In the genomic region with DNA sequence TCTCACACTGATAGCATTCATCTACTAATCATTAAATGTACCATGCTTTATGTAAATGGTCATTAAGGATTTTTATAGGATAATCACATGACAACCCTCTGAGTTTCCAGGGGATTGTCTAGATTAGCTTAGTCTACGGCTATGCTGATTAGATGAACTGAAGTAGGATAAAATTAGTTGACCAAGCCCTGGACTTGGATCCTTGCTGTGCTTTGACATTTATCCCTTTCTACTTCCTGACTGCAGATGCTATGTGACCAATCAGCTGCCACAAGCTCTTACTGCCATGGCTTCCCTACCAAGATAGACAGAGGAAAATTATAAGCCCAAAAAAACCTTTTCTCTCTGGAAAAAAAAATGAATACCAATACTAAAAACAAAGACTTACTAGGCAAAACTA, we compare ENCODE assay signal across 33 mouse cellular contexts.
"Had no signal": no experiment of that assay in that cellular context is flagged by ENCODE, and none has a peak within 500 bp of the region (broad histone marks: within the 10 kb centered on the region; RNA-seq: fewer than 3 reads in every experiment).

No protein-coding gene starts in this region.

- ATAC-seq: hindbrain, embryonic 16.5 days; hindbrain, postnatal 0 days; inflammation-experienced regulatory T-cells, adult 6 months had no signal

- H3K4me3 ChIP-seq: heart, embryonic 10.5 days; heart, embryonic 12.5 days; heart, embryonic 13.5 days; heart, embryonic 15.5 days; hindbrain, embryonic 10.5 days; hindbrain, embryonic 12.5 days; hindbrain, embryonic 13.5 days; hindbrain, embryonic 15.5 days; kidney, embryonic 15.5 days; layer of hippocampus, adult 2 months; left cerebral cortex, adult 2 months had no signal

- H3K4me1 ChIP-seq: heart, embryonic 10.5 days; heart, embryonic 12.5 days; heart, embryonic 13.5 days; heart, embryonic 15.5 days; hindbrain, embryonic 10.5 days; hindbrain, embryonic 12.5 days; hindbrain, embryonic 13.5 days; hindbrain, embryonic 15.5 days; kidney, embryonic 15.5 days had no signal

- DNase-seq: heart, postnatal 10 days; heart, postnatal 14 days; heart, postnatal 36 days; heart, postnatal 4 days; kidney, adult 11 months; kidney, adult 18-20 months; kidney, adult 2 months; kidney, adult 8-10 months; kidney, adult 9 months; kidney, postnatal 10 days; kidney, postnatal 14 days; kidney, postnatal 25 days; kidney, postnatal 36 days; kidney, postnatal 4 days; layer of hippocampus, adult 9-11 months; layer of hippocampus, postnatal 36 days had no signal

- H3K4me2 ChIP-seq: heart, embryonic 11.5 days; heart, embryonic 12.5 days; heart, embryonic 13.5 days; heart, embryonic 15.5 days; hindbrain, embryonic 12.5 days; hindbrain, embryonic 13.5 days; hindbrain, embryonic 14.5 days; hindbrain, embryonic 15.5 days; kidney, embryonic 15.5 days had no signal

- H3K27me3 ChIP-seq: heart, embryonic 12.5 days; heart, embryonic 13.5 days; heart, embryonic 15.5 days had no signal

- H3K36me3 ChIP-seq: heart, embryonic 10.5 days; heart, embryonic 12.5 days; heart, embryonic 13.5 days; heart, embryonic 15.5 days; hindbrain, embryonic 10.5 days; hindbrain, embryonic 12.5 days; hindbrain, embryonic 13.5 days; hindbrain, embryonic 15.5 days; kidney, embryonic 15.5 days had no signal

- H3K9me3 ChIP-seq: heart, embryonic 10.5 days; heart, embryonic 12.5 days; heart, embryonic 13.5 days; heart, embryonic 15.5 days; hindbrain, embryonic 10.5 days; hindbrain, embryonic 12.5 days; hindbrain, embryonic 13.5 days; hindbrain, embryonic 15.5 days; kidney, embryonic 15.5 days had no signal

- H3K9ac ChIP-seq: heart, embryonic 12.5 days; heart, embryonic 13.5 days; heart, embryonic 15.5 days; hindbrain, embryonic 12.5 days; hindbrain, embryonic 13.5 days; hindbrain, embryonic 14.5 days; hindbrain, embryonic 15.5 days; kidney, embryonic 15.5 days had no signal

- H3K27ac ChIP-seq: heart, embryonic 10.5 days; heart, embryonic 13.5 days; heart, embryonic 15.5 days; hindbrain, embryonic 10.5 days; hindbrain, embryonic 12.5 days; hindbrain, embryonic 13.5 days; hindbrain, embryonic 14.5 days; hindbrain, embryonic 15.5 days; hindbrain, postnatal 0 days; kidney, embryonic 15.5 days; kidney, postnatal 0 days; layer of hippocampus, adult 2 months; left cerebral cortex, adult 2 months had no signal
